Mouse (Mus musculus): ENCODE data around the gene Cyp2c23.

GRCm38 (mm10) chr19:43981992-43982391 lies 47.0 kb downstream of the Cyp2c23 start:
- TF ChIP-seq CTCF (IDR thresholded peaks at IDR 0.05; ENCODE audit: extremely low read depth, insufficient read depth, low read length) (no peak), POLR2A (IDR thresholded peaks at IDR 0.05; ENCODE audit: extremely low read depth, insufficient read depth, low read length) (no peak)
